Mouse (Mus musculus): Measurements from ENCODE around the gene Hist1h1d.
A peak's percentile ranks its signal among the peaks of the same experiment; 100 is the strongest.

The Hist1h1d gene

GRCm38 (mm10) chr13:23552962-23553361 is at the start of gene Hist1h1d:
TSS of gene Hist1h1d (plus strand) at chr13:23553262.
- DNase-seq, result no peak

- DNase-seq, result peak in 1 of 2 experiments; percentile 22
Observed at GRCm38 (mm10) chr13:23503797-23504196, 49.3 kb upstream of the Hist1h1d start.

GRCm38 (mm10) chr13:23505662-23506345 is 47.3 kb upstream of the Hist1h1d start:
- no peak for DNase-seq

- peak in 1 of 2 experiments; percentile 16 for DNase-seq
Observed at GRCm38 (mm10) chr13:23506351-23506750, 46.7 kb upstream of the Hist1h1d start.

- no peak for DNase-seq
Observed at GRCm38 (mm10) chr13:23506819-23507515, 46.1 kb upstream of the Hist1h1d start.

GRCm38 (mm10) chr13:23510127-23510526 is 42.9 kb upstream of the Hist1h1d start:
- DNase-seq, result no peak

- no peak for DNase-seq
Observed at GRCm38 (mm10) chr13:23513517-23513916, 39.5 kb upstream of the Hist1h1d start.

- no peak for DNase-seq
Observed at GRCm38 (mm10) chr13:23515281-23515680, 37.8 kb upstream of the Hist1h1d start.

GRCm38 (mm10) chr13:23515826-23516620 is 37.0 kb upstream of the Hist1h1d start:
- no peak for DNase-seq

GRCm38 (mm10) chr13:23516822-23517602 is 36.0 kb upstream of the Hist1h1d start:
- DNase-seq, result peak; percentile 74

- DNase-seq, result peak; percentile 87
Observed at GRCm38 (mm10) chr13:23517603-23518294, 35.3 kb upstream of the Hist1h1d start.

GRCm38 (mm10) chr13:23518295-23518603 is 34.8 kb upstream of the Hist1h1d start:
- no peak for DNase-seq

- DNase-seq, result peak; percentile 73 to 77
Observed at GRCm38 (mm10) chr13:23518885-23519284, 34.2 kb upstream of the Hist1h1d start.

GRCm38 (mm10) chr13:23519416-23519815 is 33.6 kb upstream of the Hist1h1d start:
- DNase-seq, result peak; percentile 78 to 82

- DNase-seq, result peak; percentile 79 to 81
Observed at GRCm38 (mm10) chr13:23521703-23522102, 31.4 kb upstream of the Hist1h1d start.

GRCm38 (mm10) chr13:23523976-23524375 is 29.1 kb upstream of the Hist1h1d start:
- DNase-seq, result no peak

- DNase-seq, result peak; percentile 52 to 69
Observed at GRCm38 (mm10) chr13:23524654-23525053, 28.4 kb upstream of the Hist1h1d start.

- no peak for DNase-seq
Observed at GRCm38 (mm10) chr13:23525901-23526300, 27.2 kb upstream of the Hist1h1d start.

- peak; percentile 88 to 91 for DNase-seq
Observed at GRCm38 (mm10) chr13:23526312-23526711, 26.8 kb upstream of the Hist1h1d start.

- DNase-seq, result no peak
Observed at GRCm38 (mm10) chr13:23529005-23529404, 24.1 kb upstream of the Hist1h1d start.

- no peak for DNase-seq
Observed at GRCm38 (mm10) chr13:23529480-23530165, 23.4 kb upstream of the Hist1h1d start.

All from lung, adult 18-20 months (tissue).